Mouse (Mus musculus) cerebellum, postnatal 25 days (tissue): ENCODE results near the gene Mrps18a.

Experiments used
- DNase-seq, 2 experiments: peaks; one replicate each; pipeline ENCODE4 v3.0.0; 2021; ENCODE audit warnings: mixed read lengths in 2 of 2

Gene Mrps18a

GRCm38 (mm10) chr17:46152847-46153782 is 42.3 kb downstream of the Mrps18a start, which contains the start of gene Mad2l1bp:
TSS of gene Mad2l1bp (minus strand) at chr17:46153553.
- peak; percentile 84 to 91 for DNase-seq

DNA sequence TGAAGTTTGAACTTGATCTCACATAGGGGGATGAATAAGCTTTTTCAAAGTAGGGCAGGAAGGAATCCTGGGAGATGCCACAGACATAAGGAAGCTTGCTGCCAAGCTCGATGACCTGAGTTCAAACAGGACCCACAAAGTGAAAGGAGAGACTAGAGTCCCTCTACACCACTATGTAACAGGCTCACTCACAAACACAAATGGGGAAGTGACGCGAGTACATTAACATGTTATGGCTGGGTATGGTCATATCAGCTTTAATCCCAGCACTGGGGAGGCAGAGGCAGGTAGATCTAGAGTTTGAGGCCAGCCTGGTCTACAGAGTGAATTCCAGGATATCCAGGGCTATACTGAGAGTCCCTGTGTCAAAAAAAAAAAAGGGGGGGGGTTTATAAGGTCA is 43.5 kb downstream of the Mrps18a start:
- DNase-seq: no peak

- no peak for DNase-seq
Observed at GRCm38 (mm10) chr17:46156680-46157079, 45.9 kb downstream of the Mrps18a start.

DNA sequence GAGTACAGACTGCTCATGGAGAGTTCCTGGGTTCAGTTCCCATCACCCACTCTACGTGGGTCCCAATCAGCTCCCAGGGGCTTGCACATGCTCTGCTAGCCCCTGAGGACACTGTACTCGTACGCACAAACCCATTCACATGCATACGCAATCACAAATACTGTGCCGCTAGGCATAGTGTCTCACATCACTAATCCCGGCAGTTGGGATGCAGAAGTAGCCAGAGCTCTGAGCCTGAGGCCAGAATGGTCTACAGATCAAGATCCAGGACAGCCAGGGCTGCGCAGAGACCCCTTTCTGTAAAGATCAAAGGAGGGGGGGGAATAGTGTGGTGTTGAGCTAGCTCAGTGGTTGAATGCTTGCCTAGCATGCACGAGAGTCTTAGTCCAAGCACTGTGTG is 46.3 kb downstream of the Mrps18a start:
- DNase-seq: no peak

GRCm38 (mm10) chr17:46159236-46159635 is 48.5 kb downstream of the Mrps18a start:
- DNase-seq: no peak

- DNase-seq: peak; percentile 82 to 89
Observed at GRCm38 (mm10) chr17:46160090-46160662, 49.4 kb downstream of the Mrps18a start.

DNA sequence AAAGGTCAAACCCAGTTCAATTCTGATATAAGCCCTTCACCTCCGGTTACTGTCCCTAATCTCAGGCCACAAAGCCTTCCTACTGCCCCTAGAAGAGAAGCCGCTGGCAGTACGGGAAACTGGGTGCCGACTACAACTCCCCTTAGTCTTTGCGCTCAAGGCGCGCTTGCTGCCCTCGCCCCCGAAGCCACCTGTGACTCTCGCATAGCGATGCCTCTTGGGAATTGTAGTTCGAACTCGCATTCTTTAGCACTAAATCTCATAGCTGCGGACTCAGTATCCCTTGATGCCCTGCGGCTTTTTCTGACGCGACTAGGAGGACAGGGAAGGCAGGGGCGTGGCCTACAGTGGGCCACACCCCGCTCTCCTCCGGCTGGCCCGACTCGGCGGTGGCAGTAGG is 49.9 kb downstream of the Mrps18a start, which contains the start of gene Gtpbp2:
Gene Gtpbp2 (plus strand): TSS at position 347 of the 400 bp plus-strand sequence.
- peak; percentile 93 to 96 for DNase-seq

- DNase-seq: no peak
Observed at GRCm38 (mm10) chr17:46161179-46161578, 50.4 kb downstream of the Mrps18a start.

DNA sequence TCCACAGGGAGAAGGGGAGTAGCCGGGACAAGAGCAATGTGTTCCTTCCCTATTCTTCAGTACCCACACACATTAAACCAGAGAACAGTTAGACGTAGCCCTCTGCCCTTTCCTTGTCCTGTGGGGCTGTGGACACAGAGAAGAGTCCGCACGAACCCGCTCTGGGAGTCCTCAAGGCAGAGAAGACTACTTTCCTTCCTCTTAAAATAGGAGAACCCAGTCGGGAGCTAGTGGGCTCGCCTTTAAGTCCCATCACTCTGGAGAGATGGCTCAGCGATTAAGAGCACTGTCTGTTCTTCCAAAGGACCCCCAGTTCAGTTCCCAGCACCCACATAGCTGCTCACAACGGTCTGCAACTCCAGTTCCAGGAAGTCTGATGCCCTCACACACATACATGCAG is 50.9 kb downstream of the Mrps18a start:
- peak in 1 of 2 experiments; percentile 26 for DNase-seq

- no peak for DNase-seq
Observed at GRCm38 (mm10) chr17:46162551-46162950, 51.8 kb downstream of the Mrps18a start.

GRCm38 (mm10) chr17:46162951-46163421 is 52.2 kb downstream of the Mrps18a start:
- peak in 1 of 2 experiments; percentile 30 for DNase-seq

DNA sequence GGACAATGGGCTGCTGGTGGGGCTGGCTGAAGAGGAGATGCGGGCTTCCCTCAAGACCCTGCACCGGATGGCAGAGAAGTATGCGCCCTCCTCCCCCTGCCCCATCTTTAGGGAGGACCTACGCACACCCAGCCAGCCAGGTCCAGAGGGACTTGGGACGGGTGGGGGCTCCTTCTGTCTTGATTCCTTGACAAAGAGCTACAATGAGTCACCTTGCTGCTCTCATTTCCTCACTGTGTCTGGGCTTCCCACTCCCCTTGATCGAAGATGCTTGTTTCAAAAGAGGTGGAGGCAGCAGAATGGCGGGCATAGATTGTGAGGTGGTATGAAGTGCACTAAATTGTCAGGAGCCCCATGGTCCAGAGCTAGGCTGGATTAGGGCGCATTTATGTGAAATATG is 53.5 kb downstream of the Mrps18a start:
- DNase-seq: no peak

DNA sequence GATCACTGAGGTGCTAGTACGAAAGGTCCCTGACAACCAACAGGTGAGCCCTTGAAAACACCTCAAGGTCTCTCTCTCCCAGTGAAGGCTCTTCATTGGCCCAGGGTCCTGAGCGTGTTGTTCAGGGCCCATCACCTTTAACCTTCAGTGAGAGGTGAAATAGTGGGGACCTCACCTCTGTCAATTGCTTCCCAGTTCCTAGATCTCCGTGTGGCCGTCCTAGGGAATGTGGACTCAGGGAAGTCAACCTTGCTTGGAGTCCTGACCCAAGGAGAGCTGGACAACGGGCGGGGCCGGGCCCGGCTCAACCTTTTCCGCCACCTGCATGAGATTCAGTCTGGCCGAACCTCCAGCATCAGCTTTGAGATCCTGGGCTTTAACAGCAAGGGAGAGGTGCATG is 54.0 kb downstream of the Mrps18a start:
- DNase-seq: no peak

GRCm38 (mm10) chr17:46165460-46165859 is 54.7 kb downstream of the Mrps18a start:
- DNase-seq: no peak

GRCm38 (mm10) chr17:46166270-46166669 is 55.5 kb downstream of the Mrps18a start:
- DNase-seq: peak in 1 of 2 experiments; percentile 35

DNA sequence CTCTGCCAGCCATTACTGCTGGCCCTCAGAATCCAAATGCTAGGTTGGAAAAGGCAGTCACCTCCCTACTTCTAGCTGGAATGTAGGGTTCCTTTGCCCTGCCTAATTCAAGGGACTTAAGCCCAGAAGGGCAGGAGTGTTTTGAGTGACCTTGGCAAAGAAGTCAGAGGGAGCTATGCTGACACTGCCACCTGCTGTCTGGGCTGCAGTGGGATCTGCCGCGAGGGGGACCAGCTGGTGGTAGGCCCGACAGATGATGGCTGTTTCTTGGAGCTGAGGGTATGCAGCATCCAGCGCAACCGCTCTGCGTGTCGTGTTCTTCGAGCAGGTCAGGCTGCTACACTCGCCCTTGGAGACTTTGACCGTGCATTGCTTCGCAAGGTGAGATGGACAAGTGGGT is 56.2 kb downstream of the Mrps18a start:
- peak in 1 of 2 experiments; percentile 41 for DNase-seq

DNA sequence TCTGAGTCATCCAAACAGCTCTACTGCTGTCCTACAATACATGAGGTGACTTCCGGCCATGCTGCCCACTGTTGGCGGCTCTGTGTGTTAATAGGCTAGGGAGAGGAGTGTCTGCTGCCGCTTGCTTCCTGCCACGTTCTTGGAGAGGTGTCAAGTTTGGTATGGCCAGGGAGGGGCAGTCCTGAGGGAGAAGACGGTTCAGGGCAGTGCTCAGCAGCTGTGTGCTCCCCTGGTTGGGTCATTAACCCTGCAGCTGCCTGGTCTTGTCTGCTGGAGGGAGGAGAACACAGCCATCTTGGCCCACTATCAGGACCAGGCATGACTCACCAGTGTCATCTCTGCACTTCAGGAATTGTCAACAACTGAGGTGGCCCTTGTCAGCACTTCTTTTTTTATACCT is 57.5 kb downstream of the Mrps18a start:
- no peak for DNase-seq

- no peak for DNase-seq
Observed at GRCm38 (mm10) chr17:46168768-46169167, 58.0 kb downstream of the Mrps18a start.

DNA sequence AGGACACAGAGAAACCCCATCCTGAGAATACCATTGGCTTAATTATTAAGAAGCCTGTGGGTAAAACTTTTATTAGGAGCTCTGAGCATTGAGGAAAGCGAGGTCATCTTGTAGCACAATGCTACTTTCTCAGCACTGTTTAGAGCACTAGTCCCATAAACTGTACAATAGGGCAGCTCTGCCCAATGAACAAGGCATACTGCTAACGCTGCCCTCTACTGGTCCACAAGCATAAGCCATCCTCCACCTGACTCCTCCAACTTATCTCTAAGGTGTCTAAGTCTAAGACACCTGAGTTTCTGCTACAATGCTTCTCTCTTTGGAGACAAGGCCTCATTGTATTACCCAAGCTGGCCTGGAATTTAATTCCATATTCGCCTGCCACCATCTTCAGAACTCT is 59.8 kb downstream of the Mrps18a start:
- DNase-seq: peak in 1 of 2 experiments; percentile 38
